Mouse (Mus musculus): ENCODE measurements around the gene Creb3l4. TPM values are rescaled to one million over a fixed set of nuclear protein-coding genes. Genes with fewer than 3 reads are reported as not detected.

The Creb3l4 gene
- polyA plus RNA-seq, 2 experiments, result 0.24 to 0.27 TPM

- DNase-seq (ENCODE audit: low read depth in 3 of 3, low spot score in 3 of 3) (no peak), ATAC-seq (ENCODE audit: insufficient read depth) (no peak)
- no peaks in the 10 kb centered on the region for H3K36me3 ChIP-seq (replicated peaks; ENCODE audit: control insufficient read depth, insufficient read depth, low read depth)
- no peak overlapping the region for H3K9ac ChIP-seq (replicated peaks)
- H3K27me3 ChIP-seq (ENCODE audit: control insufficient read depth, insufficient read depth, low read length), result no peaks in the 10 kb centered on the region
- no peak overlapping the region for H3K4me2 ChIP-seq (ENCODE audit: low read depth)
- H3K27ac ChIP-seq, result no peak overlapping the region
- no peak overlapping the region for H3K4me3 ChIP-seq (ENCODE audit: insufficient read depth in 1 of 2, low read depth in 2 of 2, low read length in 2 of 2)
- H3K9me3 ChIP-seq (ENCODE audit: control insufficient read depth, low read length), result no peaks in the 10 kb centered on the region
- peaks cover 6 to 15% of the 10 kb centered on the region in 2 experiments for H3K4me1 ChIP-seq (replicated peaks; ENCODE audit: control insufficient read depth in 2 of 2, insufficient read depth in 2 of 2, low read length in 1 of 2)
- 75% methylated on average over 8 of the region's 8 CpGs for WGBS (ENCODE audit: insufficient replicate concordance)
- TF ChIP-seq EP300 (IDR thresholded peaks at IDR 0.05; ENCODE audit: low read depth) (no peak), CTCF (IDR thresholded peaks at IDR 0.05; ENCODE audit: low read depth) (no peak)
Observed at GRCm38 (mm10) chr3:90270784-90271183, 27.5 kb upstream of the Creb3l4 start.

- Histone ChIP-seq H3K27ac (no peak overlapping the region), H3K27me3 (ENCODE audit: control insufficient read depth, insufficient read depth, low read length) (no peaks in the 10 kb centered on the region), H3K9me3 (ENCODE audit: control insufficient read depth, low read length) (no peaks in the 10 kb centered on the region), H3K4me3 (ENCODE audit: insufficient read depth in 1 of 2, low read depth in 2 of 2, low read length in 2 of 2) (no peak overlapping the region), H3K36me3 (replicated peaks; ENCODE audit: control insufficient read depth, insufficient read depth, low read depth) (no peaks in the 10 kb centered on the region), H3K9ac (replicated peaks) (no peak overlapping the region), H3K4me1 (replicated peaks; ENCODE audit: control insufficient read depth in 2 of 2, insufficient read depth in 2 of 2, low read length in 1 of 2) (peaks cover 6 to 23% of the 10 kb centered on the region in 2 experiments), H3K4me2 (ENCODE audit: low read depth) (no peak overlapping the region)
- 81% methylated on average over 14 of the region's 16 CpGs for WGBS (ENCODE audit: insufficient replicate concordance)
- ATAC-seq (ENCODE audit: insufficient read depth) (no peak), DNase-seq (ENCODE audit: low read depth in 3 of 3, low spot score in 3 of 3) (no peak)
- no peak for TF ChIP-seq CTCF (IDR thresholded peaks at IDR 0.05; ENCODE audit: low read depth)
- TF ChIP-seq EP300 (IDR thresholded peaks at IDR 0.05; ENCODE audit: low read depth), result no peak
Observed at GRCm38 (mm10) chr3:90268971-90269370, 25.7 kb upstream of the Creb3l4 start.

- TF ChIP-seq EP300 (IDR thresholded peaks at IDR 0.05; ENCODE audit: low read depth) (no peak), CTCF (IDR thresholded peaks at IDR 0.05; ENCODE audit: low read depth) (no peak)
- H3K27ac ChIP-seq, result no peak overlapping the region
- peaks cover 2% of the 10 kb centered on the region; the same call in 1 of the 2 replicates for H3K36me3 ChIP-seq (replicated peaks; ENCODE audit: control insufficient read depth, insufficient read depth, low read depth)
- no peaks in the 10 kb centered on the region for H3K27me3 ChIP-seq (ENCODE audit: control insufficient read depth, insufficient read depth, low read length)
- H3K4me3 ChIP-seq (ENCODE audit: insufficient read depth in 1 of 2, low read depth in 2 of 2, low read length in 2 of 2), result no peak overlapping the region
- no peak for ATAC-seq (ENCODE audit: insufficient read depth)
- H3K9ac ChIP-seq (replicated peaks), result no peak overlapping the region
- no peak for DNase-seq (ENCODE audit: low read depth in 3 of 3, low spot score in 3 of 3)
- no peaks in the 10 kb centered on the region for H3K9me3 ChIP-seq (ENCODE audit: control insufficient read depth, low read length)
- H3K4me2 ChIP-seq (ENCODE audit: low read depth), result no peak overlapping the region
- WGBS (ENCODE audit: insufficient replicate concordance), result 87% methylated on average over 11 of the region's 11 CpGs
- peaks cover 6 to 23% of the 10 kb centered on the region in 2 experiments for H3K4me1 ChIP-seq (replicated peaks; ENCODE audit: control insufficient read depth in 2 of 2, insufficient read depth in 2 of 2, low read length in 1 of 2)
Observed at GRCm38 (mm10) chr3:90268190-90268589, 24.9 kb upstream of the Creb3l4 start.

- no peak overlapping the region for H3K27ac ChIP-seq
- TF ChIP-seq EP300 (IDR thresholded peaks at IDR 0.05; ENCODE audit: low read depth) (no peak), CTCF (IDR thresholded peaks at IDR 0.05; ENCODE audit: low read depth) (no peak)
- 79% methylated on average over 20 of the region's 20 CpGs for WGBS (ENCODE audit: insufficient replicate concordance)
- ATAC-seq (ENCODE audit: insufficient read depth) (no peak), DNase-seq (ENCODE audit: low read depth in 3 of 3, low spot score in 3 of 3) (no peak)
- peaks cover 6 to 23% of the 10 kb centered on the region in 2 experiments for H3K4me1 ChIP-seq (replicated peaks; ENCODE audit: control insufficient read depth in 2 of 2, insufficient read depth in 2 of 2, low read length in 1 of 2)
- H3K4me2 ChIP-seq (ENCODE audit: low read depth), result peak overlapping the region; percentile 99
- peak overlapping the region in 1 of 2 experiments; percentile 83; a peak in 2 of 4 replicates for H3K4me3 ChIP-seq (ENCODE audit: insufficient read depth in 1 of 2, low read depth in 2 of 2, low read length in 2 of 2)
- no peak overlapping the region; the same call in none of the 2 replicates for H3K9ac ChIP-seq (replicated peaks)
- H3K36me3 ChIP-seq (replicated peaks; ENCODE audit: control insufficient read depth, insufficient read depth, low read depth), result peaks cover 2% of the 10 kb centered on the region; the same call in 1 of the 2 replicates
- no peaks in the 10 kb centered on the region for H3K27me3 ChIP-seq (ENCODE audit: control insufficient read depth, insufficient read depth, low read length)
- H3K9me3 ChIP-seq (ENCODE audit: control insufficient read depth, low read length), result no peaks in the 10 kb centered on the region
Observed at GRCm38 (mm10) chr3:90266901-90267775, 23.8 kb upstream of the Creb3l4 start.

Data from liver, embryonic 14.5 days (tissue).